12 mouse cellular contexts compared by ENCODE assay signal in genomic region chr1:52330496-52330895, GRCm38 (mm10).
"Had no signal": no experiment of that assay in that cellular context is flagged by ENCODE, and none has a peak within 500 bp of the region (broad histone marks: within the 10 kb centered on the region; RNA-seq: fewer than 3 reads in every experiment).

No protein-coding gene starts in this region.

- DNase-seq: left cerebral cortex, postnatal 4 days; liver; liver, embryonic 13.5 days; liver, postnatal 0 days; lung, adult 18-20 months; lung, adult 2 months; lung, embryonic 14.5 days; lung, postnatal 10 days; lung, postnatal 14 days; lung, postnatal 36 days; lung, postnatal 4 days; midbrain, embryonic 14.5 days had no signal
